Mouse (Mus musculus) liver, embryonic 15.5 days (tissue): ENCODE measurements around the gene Slc1a3. TPM values are rescaled to one million over a fixed set of nuclear protein-coding genes. Genes with fewer than 3 reads are reported as not detected.

ENCODE experiments used
- ATAC-seq: fragments of 200-750 bp; cut with Nextera tagmentation; 2 replicates; pipeline ENCODE4 v1.8.0; 2017; ENCODE audit warnings: moderate number of reproducible peaks, mild to moderate bottlenecking, moderate library complexity; ENCODE audit not compliant: insufficient read depth
- H3K27ac ChIP-seq: fragments of 300-500 bp; sonication (generic); replicated peaks from 2 replicates; pipeline ENCODE4 v1.5.1; 2015; ENCODE audit warnings: mild to moderate bottlenecking, inconsistent platforms
- H3K27me3 ChIP-seq: fragments of 300-500 bp; sonication (generic); 2 replicates; pipeline ENCODE4 v1.6.1; 2015; ENCODE audit warnings: mild to moderate bottlenecking, inconsistent platforms
- H3K36me3 ChIP-seq: fragments of 300-500 bp; sonication (generic); replicated peaks from 2 replicates; pipeline ENCODE4 v1.6.1; 2015; ENCODE audit warnings: moderate library complexity, mild to moderate bottlenecking, inconsistent platforms
- H3K4me1 ChIP-seq: fragments of 300-500 bp; sonication (generic); replicated peaks from 2 replicates; pipeline ENCODE4 v1.6.1; 2015; ENCODE audit warnings: inconsistent platforms
- H3K4me2 ChIP-seq: fragments of 300-500 bp; sonication (generic); 2 replicates; pipeline ENCODE4 v1.6.1; 2015; ENCODE audit warnings: moderate library complexity, mild to moderate bottlenecking, inconsistent platforms
- H3K4me3 ChIP-seq: fragments of 300-500 bp; sonication (generic); replicated peaks from 2 replicates; pipeline ENCODE4 v1.5.1; 2015; ENCODE audit warnings: mild to moderate bottlenecking, inconsistent platforms
- H3K9ac ChIP-seq: fragments of 300-500 bp; sonication (generic); 2 replicates; pipeline ENCODE4 v1.6.1; 2015; ENCODE audit warnings: moderate library complexity, mild to moderate bottlenecking, inconsistent platforms
- H3K9me3 ChIP-seq: fragments of 300-500 bp; sonication (generic); replicated peaks from 2 replicates; pipeline ENCODE4 v1.6.1; 2016; ENCODE audit warnings: inconsistent platforms
- WGBS: fragments of 180-500 bp; shearing (Covaris S2); methylation state at CpG from one replicate; pipeline ENCODE4 v1.1.7; 2015; ENCODE audit warnings: mixed read lengths; ENCODE audit not compliant: insufficient replicate concordance; 5-methylcytosine and 5-hydroxymethylcytosine counted together
- polyA plus RNA-seq: library from polyadenylated mRNA; unstranded; fragments of >200 nt; fragmentation: Nextera tagmentation; extraction: Ambion mirVana; gene quantifications from 2 replicates; pipeline ENCODE4 v1.2.1, GENCODE M21; 2015

Gene Slc1a3
- polyA plus RNA-seq, 1 experiment from 2014 or later: 0.60 TPM

DNA sequence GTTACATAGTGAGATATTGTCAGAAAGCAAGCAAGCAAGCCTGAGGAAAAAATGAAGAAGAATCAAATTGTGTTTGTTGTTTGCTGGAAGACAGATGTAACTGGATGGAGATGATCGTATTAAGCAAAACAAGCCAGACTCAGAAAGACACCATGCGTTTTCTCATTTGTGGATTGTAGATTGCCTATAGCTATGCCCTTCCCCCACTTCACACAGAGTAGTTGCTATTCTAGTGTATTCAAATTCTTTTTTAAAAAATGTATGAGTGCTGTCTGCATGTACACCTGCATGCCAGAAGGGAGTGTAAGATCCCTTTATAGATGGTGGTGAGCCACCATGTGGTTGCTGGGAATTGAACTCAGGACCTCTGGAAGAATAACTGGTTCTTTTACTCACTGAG, 33.6 kb downstream of the Slc1a3 start:
- no peaks in the 10 kb centered on the region for H3K27me3 ChIP-seq
- no peak overlapping the region for H3K4me2 ChIP-seq
- 71% methylated on average over 2 of the region's 2 CpGs for WGBS
- H3K4me3 ChIP-seq: no peak overlapping the region
- H3K9me3 ChIP-seq: no peaks in the 10 kb centered on the region
- no peaks in the 10 kb centered on the region for H3K36me3 ChIP-seq
- ATAC-seq: no peak
- no peak overlapping the region for H3K9ac ChIP-seq
- H3K27ac ChIP-seq: no peak overlapping the region
- H3K4me1 ChIP-seq: no peaks in the 10 kb centered on the region

DNA sequence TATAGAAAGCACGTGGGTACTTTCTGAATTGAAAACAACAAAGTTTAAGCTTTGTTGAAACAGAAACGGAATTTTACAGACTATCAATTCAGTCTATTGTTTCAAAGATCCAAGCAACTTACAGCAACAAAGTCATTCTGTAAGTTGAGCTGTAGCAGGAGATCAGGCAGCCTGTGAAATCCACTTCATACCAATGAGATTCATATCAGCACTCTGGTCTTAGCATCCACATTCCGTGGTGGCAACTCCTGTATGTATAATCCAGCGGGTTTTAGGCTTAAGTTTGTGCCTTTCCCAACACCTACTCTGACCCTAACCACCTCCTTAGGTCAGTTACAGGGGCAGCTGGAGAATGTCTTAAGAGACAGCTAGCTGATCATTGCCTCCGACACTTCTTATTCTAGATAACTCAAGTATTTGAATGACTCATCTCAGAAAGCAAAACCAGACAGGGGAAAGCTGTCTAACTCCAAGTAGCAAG, 34.3 kb downstream of the Slc1a3 start:
- no peaks in the 10 kb centered on the region for H3K9me3 ChIP-seq
- ATAC-seq: no peak
- H3K4me1 ChIP-seq: no peaks in the 10 kb centered on the region
- WGBS: 53% methylated on average over 5 of the region's 5 CpGs
- H3K9ac ChIP-seq: no peak overlapping the region
- H3K4me2 ChIP-seq: no peak overlapping the region
- no peaks in the 10 kb centered on the region for H3K27me3 ChIP-seq
- H3K27ac ChIP-seq: no peak overlapping the region
- H3K4me3 ChIP-seq: no peak overlapping the region
- H3K36me3 ChIP-seq: no peaks in the 10 kb centered on the region

DNA sequence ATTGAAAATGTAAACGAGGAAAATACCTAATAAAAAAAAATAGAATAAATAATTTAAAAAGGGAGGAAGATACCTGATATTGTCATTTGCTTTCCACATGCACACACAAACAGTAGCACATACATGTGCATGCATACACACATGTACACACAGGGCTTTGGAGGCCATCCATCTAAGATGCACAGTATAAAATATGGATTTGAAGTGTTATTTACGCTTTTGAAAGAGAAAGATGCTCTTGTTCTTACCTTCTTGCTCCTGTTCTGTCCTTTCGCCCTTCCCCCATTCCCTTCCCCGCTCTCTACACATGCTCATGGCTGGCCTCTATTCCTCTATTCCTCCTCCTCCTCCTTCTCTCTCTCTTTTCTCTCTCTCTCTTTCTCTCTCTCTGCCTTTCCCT, 34.9 kb downstream of the Slc1a3 start:
- no peak overlapping the region for H3K9ac ChIP-seq
- H3K4me1 ChIP-seq: no peaks in the 10 kb centered on the region
- H3K4me3 ChIP-seq: no peak overlapping the region
- WGBS: 74% methylated on average over 4 of the region's 4 CpGs
- ATAC-seq: no peak
- H3K4me2 ChIP-seq: no peak overlapping the region
- no peaks in the 10 kb centered on the region for H3K9me3 ChIP-seq
- H3K36me3 ChIP-seq: no peaks in the 10 kb centered on the region
- no peak overlapping the region for H3K27ac ChIP-seq
- H3K27me3 ChIP-seq: no peaks in the 10 kb centered on the region

DNA sequence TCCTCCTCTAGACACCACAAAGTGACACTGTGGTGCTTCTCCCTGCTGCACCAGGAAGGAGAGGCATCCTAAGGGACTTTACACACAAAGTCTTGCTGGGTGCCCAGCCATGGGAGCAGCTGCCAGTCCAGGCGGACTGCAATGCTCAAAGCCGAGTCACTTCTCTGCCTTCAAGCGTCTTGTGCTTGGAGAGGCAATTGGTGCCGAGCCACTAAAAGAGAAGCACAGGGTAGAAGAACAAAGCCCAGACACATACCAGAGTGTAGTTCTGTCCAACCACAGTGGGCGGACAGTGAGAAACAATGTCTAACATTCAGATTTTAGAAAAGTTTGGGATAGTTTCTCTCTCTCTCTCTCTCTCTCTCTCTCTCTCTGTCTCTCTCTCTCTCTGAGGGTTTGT, 38.0 kb downstream of the Slc1a3 start:
- H3K4me3 ChIP-seq: no peak overlapping the region

DNA sequence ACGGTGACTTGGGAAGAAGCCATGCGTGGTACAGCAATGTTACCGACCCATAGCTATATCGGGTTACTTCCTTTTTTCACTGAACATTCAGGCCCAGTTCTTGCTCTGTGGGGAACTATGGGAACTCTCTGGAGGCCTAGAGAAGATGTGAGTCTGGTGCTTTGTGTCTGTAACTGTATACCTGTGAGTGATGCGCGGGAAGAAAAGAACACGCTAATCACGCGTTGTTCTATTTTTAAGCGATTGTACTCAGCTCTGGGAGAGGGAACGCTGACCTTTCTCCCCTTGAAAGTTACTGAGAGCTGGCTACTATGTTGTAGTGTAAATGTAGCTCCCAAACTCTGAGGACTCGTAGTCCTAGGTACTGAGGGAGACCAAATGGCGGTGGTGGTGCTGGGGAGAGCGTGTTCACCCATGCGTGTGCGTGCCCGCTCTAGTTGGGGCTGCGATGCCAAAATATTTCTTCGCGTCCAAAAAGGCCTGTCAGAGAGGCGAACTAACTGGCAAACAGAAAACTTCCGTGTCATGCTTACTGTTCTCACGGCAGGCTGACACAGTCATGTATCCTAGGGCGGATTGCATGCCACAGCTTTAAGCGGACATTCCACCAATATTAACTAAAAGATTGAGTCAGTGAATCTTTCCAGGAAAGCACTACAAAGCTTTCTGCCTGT, 42.6 kb downstream of the Slc1a3 start:
- Histone ChIP-seq H3K4me3 (no peak overlapping the region), H3K36me3 (no peaks in the 10 kb centered on the region), H3K9ac (no peak overlapping the region), H3K4me2 (no peak overlapping the region), H3K27ac (no peak overlapping the region), H3K27me3 (peaks cover 25% of the 10 kb centered on the region), H3K4me1 (peaks cover 5% of the 10 kb centered on the region; the same call in 1 of the 2 replicates), H3K9me3 (no peaks in the 10 kb centered on the region)
- ATAC-seq: no peak
- WGBS: 77% methylated on average over 25 of the region's 25 CpGs

More for the DNA sequence above, 38.0 kb downstream of the Slc1a3 start:
- Histone ChIP-seq H3K27ac (no peak overlapping the region), H3K27me3 (no peaks in the 10 kb centered on the region), H3K36me3 (no peaks in the 10 kb centered on the region), H3K9ac (no peak overlapping the region), H3K4me2 (no peak overlapping the region), H3K9me3 (no peaks in the 10 kb centered on the region), H3K4me1 (no peaks in the 10 kb centered on the region)
- no peak for ATAC-seq
- 64% methylated on average over 5 of the region's 5 CpGs for WGBS

- 69% methylated on average over 15 of the region's 15 CpGs for WGBS
- Histone ChIP-seq H3K4me3 (no peak overlapping the region), H3K9me3 (no peaks in the 10 kb centered on the region), H3K36me3 (no peaks in the 10 kb centered on the region), H3K27me3 (peaks cover 29% of the 10 kb centered on the region), H3K4me2 (no peak overlapping the region), H3K27ac (no peak overlapping the region), H3K9ac (no peak overlapping the region), H3K4me1 (peaks cover 10% of the 10 kb centered on the region; the same call in 1 of the 2 replicates)
- ATAC-seq: no peak
These were observed 44.8 kb downstream of the Slc1a3 start for GRCm38 (mm10) chr15:8665675-8666350.

- H3K9ac ChIP-seq: no peak overlapping the region
- H3K27ac ChIP-seq: no peak overlapping the region
- H3K4me1 ChIP-seq: peaks cover 12% of the 10 kb centered on the region; the same call in 1 of the 2 replicates
- H3K9me3 ChIP-seq: no peaks in the 10 kb centered on the region
- ATAC-seq: no peak
- H3K36me3 ChIP-seq: no peaks in the 10 kb centered on the region
- WGBS: 36% methylated on average over 17 of the region's 17 CpGs
- no peak overlapping the region for H3K4me3 ChIP-seq
- no peak overlapping the region for H3K4me2 ChIP-seq
- H3K27me3 ChIP-seq: peaks cover 29% of the 10 kb centered on the region
These were observed 47.0 kb downstream of the Slc1a3 start for GRCm38 (mm10) chr15:8663348-8664099.

- ATAC-seq: peak; percentile 72
- peak overlapping the region; percentile 30 for H3K4me2 ChIP-seq
- 3% methylated on average over 6 of the region's 6 CpGs for WGBS
These were observed 48.7 kb downstream of the Slc1a3 start for GRCm38 (mm10) chr15:8661856-8662255.

DNA sequence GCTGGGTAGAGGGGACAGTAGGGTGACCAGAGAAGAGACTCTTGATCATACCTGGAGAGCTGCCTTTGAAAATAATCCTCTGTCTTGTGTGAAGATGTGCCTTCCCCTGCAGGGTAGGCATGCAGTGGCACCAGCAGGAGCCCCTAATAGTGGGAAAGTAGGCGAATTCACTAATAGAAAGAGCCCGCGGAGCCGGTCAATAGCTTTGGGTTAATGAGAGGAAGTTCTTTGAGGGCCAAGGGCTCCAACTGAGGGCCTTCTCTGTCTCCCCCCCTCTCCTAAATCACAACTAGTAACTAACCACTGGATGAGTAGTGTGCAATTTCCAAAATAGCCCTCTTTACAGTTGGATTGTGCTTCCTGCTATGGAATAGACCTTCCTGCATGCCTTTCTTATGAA, 50.6 kb downstream of the Slc1a3 start:
- H3K36me3 ChIP-seq: no peaks in the 10 kb centered on the region
- H3K9ac ChIP-seq: no peak overlapping the region
- no peak overlapping the region for H3K4me3 ChIP-seq
- H3K4me1 ChIP-seq: peaks cover 17% of the 10 kb centered on the region; the same call in 1 of the 2 replicates
- H3K27ac ChIP-seq: no peak overlapping the region
- no peaks in the 10 kb centered on the region for H3K9me3 ChIP-seq
- WGBS: 74% methylated on average over 4 of the region's 4 CpGs
- no peak overlapping the region for H3K4me2 ChIP-seq
- H3K27me3 ChIP-seq: peaks cover 22% of the 10 kb centered on the region
- no peak for ATAC-seq

More at GRCm38 (mm10) chr15:8661856-8662255, 48.7 kb downstream of the Slc1a3 start:
- no peak overlapping the region for H3K9ac ChIP-seq
- peaks cover 17% of the 10 kb centered on the region; the same call in 1 of the 2 replicates for H3K4me1 ChIP-seq
- H3K9me3 ChIP-seq: no peaks in the 10 kb centered on the region
- H3K4me3 ChIP-seq: no peak overlapping the region
- H3K36me3 ChIP-seq: no peaks in the 10 kb centered on the region
- peaks cover 29% of the 10 kb centered on the region for H3K27me3 ChIP-seq
- no peak overlapping the region for H3K27ac ChIP-seq

DNA sequence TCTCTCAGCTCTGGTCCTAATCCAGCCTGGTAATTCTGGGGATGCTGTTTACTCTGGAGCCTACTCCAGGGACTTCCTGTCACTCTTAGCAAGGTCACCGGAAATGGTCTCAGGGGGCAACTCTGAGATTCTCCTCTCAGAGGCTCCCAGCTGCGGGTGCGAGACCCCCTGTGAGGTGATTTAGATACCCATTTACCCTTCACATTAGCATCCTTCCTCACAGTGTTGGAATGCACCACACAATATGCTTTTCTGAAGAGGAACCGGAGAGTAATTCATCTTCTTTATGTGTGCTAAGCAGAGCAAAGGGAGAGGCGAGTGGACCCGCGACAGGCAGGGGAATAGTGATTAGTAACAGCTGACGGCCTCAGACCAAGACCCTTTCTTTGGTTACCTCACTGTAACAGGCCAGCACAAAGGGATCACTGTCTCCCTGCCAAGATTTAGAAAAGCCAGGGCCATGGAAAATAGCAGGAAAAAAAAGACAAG, 51.0 kb downstream of the Slc1a3 start:
- no peak overlapping the region for H3K27ac ChIP-seq
- WGBS: 51% methylated on average over 8 of the region's 8 CpGs
- no peaks in the 10 kb centered on the region for H3K9me3 ChIP-seq
- H3K36me3 ChIP-seq: no peaks in the 10 kb centered on the region
- H3K27me3 ChIP-seq: peaks cover 18% of the 10 kb centered on the region
- no peak overlapping the region for H3K4me2 ChIP-seq
- H3K4me1 ChIP-seq: peaks cover 17% of the 10 kb centered on the region; the same call in 1 of the 2 replicates
- no peak for ATAC-seq
- H3K4me3 ChIP-seq: no peak overlapping the region
- no peak overlapping the region for H3K9ac ChIP-seq
